ENCODE assay signal across 15 mouse cellular contexts in the genomic region with DNA sequence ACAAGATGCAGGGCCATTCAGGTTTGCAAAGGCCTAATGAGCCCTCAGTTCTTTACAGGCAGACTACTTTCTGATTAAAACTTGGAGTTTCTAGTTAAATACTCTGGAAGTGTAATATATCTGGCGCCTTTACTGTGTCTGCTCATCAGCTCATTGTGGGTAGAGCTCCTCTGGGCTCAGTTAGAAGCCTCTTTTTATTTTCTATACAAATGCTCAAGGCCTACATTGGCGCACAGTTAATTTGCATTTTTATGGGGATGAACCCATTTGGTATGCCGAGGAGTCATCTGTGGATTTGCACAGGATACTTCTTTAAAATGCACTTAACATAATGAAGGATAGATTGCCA.
"Had no signal": no experiment of that assay in that cellular context is flagged by ENCODE, and none has a peak within 500 bp of the region (broad histone marks: within the 10 kb centered on the region; RNA-seq: fewer than 3 reads in every experiment).

No protein-coding gene starts in this region.

- H3K27me3 ChIP-seq: limb, embryonic 15.5 days; liver, embryonic 13.5 days; lung, embryonic 15.5 days; megakaryocyte, embryonic 14.5 days; midbrain, embryonic 12.5 days had no signal

- H3K36me3 ChIP-seq: limb, embryonic 15.5 days; liver, embryonic 13.5 days; lung, embryonic 15.5 days; midbrain, embryonic 12.5 days had no signal

- H3K4me3 ChIP-seq: limb, embryonic 15.5 days; liver, embryonic 13.5 days; lung, embryonic 15.5 days; megakaryocyte, embryonic 14.5 days; midbrain, embryonic 12.5 days had no signal

- H3K27ac ChIP-seq: kidney, postnatal 0 days; limb, embryonic 15.5 days; liver, embryonic 13.5 days; lung, embryonic 15.5 days; macrophage; midbrain, embryonic 12.5 days; stomach, postnatal 0 days had no signal

- H3K4me1 ChIP-seq: limb, embryonic 15.5 days; liver, embryonic 13.5 days; lung, embryonic 15.5 days; megakaryocyte, embryonic 14.5 days had no signal

- ATAC-seq: liver, postnatal 0 days had no signal

- H3K4me2 ChIP-seq: limb, embryonic 15.5 days; liver, embryonic 13.5 days; lung, embryonic 15.5 days; midbrain, embryonic 12.5 days had no signal

- DNase-seq: kidney, adult 9 months; kidney, postnatal 36 days; layer of hippocampus, adult 9-11 months; layer of hippocampus, postnatal 36 days; liver, embryonic 13.5 days; liver, postnatal 0 days; right cerebral cortex, adult 18-20 months; thymus, postnatal 4 days had no signal

- H3K9me3 ChIP-seq: limb, embryonic 15.5 days; liver, embryonic 13.5 days; lung, embryonic 15.5 days; midbrain, embryonic 12.5 days had no signal

- H3K9ac ChIP-seq: limb, embryonic 15.5 days; liver, embryonic 13.5 days; liver, postnatal 0 days; lung, embryonic 15.5 days; midbrain, embryonic 12.5 days had no signal
